Mouse (Mus musculus) bone marrow, adult 2 months (tissue): ENCODE data around the gene Trim14.

ENCODE experiments used
- CTCF ChIP-seq: fragments of 200-500 bp; IDR thresholded peaks from 2 replicates; pipeline ENCODE4 v1.5.1; 2011; ENCODE audit warnings: low read length, control low read depth; ENCODE audit not compliant: control insufficient read depth, insufficient read depth
- POLR2A ChIP-seq: fragments of 200-500 bp; IDR thresholded peaks from 2 replicates; pipeline ENCODE4 v1.6.1; 2011; ENCODE audit warnings: low read depth, mild to moderate bottlenecking, control low read depth, low read length, borderline replicate concordance; ENCODE audit not compliant: control insufficient read depth

- no peak for TF ChIP-seq POLR2A
- no peak for TF ChIP-seq CTCF
Measured at GRCm38 (mm10) chr4:46502606-46503502, 33.1 kb downstream of the Trim14 start.
